Mouse (Mus musculus) telencephalon, adult 2 months (tissue): Measurements from ENCODE around the gene Hoxd10.

Experiments used
- DNase-seq: peaks from one replicate; pipeline ENCODE4 v3.0.0-alpha.2; 2011; ENCODE audit warnings: low read depth, low spot score

The Hoxd10 gene

DNA sequence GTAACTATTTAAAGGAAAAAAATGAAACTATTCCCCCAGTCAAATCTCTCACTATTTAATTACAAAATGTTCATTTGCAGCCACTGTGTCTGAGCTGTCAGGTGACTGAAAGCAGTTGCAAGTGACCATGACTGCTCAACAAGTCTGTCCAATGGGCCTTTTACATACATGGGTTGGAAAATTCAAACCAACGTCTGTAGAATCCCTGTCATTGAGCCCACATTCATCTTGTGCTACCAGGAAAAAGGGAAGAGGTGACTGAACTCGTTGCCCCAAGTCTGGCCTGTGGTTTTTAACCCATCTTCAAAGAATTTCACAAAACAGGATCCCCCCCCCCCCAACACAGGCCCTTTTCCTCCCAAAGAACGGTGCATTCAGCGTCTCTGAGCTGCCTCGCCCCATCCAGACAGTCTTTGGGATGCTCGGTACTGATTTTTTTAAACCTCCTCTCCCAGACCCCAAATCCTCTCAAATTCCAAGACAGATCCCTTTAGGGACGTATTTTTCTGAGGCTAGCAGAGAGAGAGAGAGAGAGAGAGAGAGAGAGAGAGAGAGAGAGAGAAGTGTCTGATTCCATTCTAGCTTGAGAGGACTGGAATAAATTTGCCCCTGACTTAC, 4.2 kb downstream of the Hoxd10 start:
- no peak for DNase-seq

DNA sequence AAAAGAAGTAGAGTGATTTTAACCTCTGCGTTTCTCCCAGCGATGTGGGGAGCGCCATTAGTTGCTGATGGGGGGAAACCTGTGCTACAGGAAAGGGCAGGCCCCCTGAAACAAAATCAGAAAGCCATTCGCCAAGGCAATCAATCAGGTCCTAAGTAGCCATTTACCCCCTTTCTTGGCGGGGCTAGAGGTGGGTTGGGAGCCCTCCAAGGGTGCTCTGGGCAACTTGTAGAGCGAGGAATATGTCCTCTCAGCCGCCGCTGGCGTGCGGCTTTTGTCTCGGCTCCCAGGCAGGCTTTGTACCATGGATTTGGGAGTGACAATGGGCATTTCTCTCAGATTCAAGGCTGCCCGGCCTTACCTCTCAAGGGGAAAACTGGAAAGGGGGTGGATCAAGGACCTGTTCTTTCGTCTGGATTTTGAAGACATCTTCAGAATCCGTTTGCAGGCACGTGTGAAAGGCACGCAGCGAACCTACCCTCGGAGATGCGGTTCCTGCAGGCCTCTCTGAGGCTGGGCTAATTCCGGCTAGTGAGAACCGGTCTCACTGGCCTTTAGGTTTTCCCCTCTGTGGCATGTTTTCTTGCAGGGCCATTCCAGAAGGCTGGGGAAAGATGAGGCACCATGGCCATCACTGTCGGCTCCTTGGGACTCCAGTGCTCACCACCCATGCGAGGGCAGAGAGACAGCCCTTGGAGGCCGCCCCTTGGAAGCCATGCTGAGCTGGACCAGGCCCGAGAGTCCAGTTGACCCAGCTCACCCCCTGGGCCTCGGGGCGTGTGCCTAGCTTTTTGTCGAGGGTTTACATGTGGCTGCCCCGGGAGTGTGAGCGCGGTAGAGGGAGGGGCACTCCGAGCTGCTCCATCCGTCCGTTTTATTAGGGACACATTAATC, 5.0 kb downstream of the Hoxd10 start:
- no peak for DNase-seq

DNA sequence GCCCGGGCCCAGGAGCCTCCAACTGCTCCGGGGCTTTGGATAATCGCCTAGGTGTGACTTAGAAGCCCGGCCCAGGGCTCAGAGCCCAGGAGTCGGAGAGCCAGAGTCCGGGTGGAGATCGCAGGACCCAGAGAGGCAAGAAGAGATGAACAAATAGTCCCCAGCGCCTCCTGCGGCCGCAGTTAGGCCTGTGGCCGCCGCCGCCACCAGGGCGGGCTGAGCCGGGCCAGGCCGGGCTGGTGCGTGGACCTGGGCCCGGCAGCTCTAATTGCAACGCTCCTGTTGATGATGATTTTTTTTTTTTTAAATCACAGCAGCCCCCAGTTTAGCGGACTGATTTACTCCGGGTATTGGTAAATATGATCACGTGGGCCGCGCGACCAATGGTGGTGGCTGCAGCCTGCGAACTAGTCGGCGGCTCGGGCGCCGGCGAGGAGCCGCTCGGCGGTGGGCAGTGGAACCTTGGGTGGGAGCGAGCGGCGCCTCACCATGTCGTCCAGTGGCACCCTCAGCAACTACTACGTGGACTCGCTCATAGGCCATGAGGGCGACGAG, 5.9 kb downstream of the Hoxd10 start, which contains the start of gene Hoxd9:
Hoxd9 (plus strand) TSS at position 161 of the 555 bp plus-strand sequence.
- DNase-seq: no peak

DNA sequence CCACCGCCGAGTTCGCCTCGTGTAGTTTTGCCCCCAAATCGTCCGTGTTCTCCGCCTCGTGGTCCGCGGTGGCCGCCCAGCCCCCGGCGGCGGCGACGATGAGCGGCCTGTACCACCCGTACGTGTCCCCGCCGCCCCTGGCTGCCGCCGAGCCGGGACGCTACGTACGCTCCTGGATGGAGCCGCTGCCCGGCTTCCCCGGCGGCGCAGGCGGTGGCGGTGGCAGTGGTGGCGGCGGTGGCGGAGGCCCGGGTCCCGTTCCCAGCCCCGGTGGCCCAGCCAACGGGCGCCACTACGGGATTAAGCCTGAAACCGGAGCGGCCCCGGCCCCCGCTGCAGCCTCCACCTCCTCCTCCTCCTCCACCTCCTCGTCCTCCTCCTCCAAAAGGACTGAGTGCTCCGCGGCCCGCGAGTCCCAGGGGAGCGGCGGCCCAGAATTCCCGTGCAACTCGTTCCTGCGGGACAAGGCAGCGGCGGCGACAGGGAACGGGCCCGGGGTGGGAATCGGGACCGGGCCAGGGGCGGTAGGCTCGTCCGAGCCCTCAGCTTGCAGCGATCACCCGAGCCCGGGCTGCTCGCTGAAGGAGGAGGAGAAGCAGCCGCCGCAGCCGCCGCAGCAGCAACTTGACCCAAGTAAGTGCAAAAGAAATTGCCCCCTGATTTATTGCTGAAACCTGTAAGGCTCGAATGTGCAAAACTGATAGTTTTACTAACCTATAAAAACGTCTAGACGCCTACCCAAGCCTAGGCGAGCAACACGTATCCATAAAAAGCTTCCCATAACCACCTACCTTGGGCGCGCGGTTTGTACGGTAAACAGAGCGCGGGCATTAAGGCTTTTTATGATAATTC, 6.7 kb downstream of the Hoxd10 start:
- no peak for DNase-seq

DNA sequence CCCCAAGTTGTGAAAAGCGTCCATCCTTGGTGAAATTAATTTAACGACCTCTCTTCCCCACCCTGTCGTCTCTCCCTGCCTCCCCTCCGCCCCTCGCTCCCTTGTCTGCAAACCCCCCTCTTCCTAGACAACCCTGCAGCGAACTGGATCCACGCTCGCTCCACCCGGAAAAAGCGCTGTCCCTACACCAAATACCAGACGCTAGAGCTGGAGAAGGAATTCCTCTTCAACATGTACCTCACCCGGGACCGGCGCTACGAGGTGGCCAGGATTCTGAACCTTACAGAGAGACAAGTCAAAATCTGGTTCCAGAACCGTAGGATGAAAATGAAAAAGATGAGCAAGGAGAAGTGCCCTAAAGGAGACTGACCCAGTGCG, 7.3 kb downstream of the Hoxd10 start:
- DNase-seq: no peak

DNA sequence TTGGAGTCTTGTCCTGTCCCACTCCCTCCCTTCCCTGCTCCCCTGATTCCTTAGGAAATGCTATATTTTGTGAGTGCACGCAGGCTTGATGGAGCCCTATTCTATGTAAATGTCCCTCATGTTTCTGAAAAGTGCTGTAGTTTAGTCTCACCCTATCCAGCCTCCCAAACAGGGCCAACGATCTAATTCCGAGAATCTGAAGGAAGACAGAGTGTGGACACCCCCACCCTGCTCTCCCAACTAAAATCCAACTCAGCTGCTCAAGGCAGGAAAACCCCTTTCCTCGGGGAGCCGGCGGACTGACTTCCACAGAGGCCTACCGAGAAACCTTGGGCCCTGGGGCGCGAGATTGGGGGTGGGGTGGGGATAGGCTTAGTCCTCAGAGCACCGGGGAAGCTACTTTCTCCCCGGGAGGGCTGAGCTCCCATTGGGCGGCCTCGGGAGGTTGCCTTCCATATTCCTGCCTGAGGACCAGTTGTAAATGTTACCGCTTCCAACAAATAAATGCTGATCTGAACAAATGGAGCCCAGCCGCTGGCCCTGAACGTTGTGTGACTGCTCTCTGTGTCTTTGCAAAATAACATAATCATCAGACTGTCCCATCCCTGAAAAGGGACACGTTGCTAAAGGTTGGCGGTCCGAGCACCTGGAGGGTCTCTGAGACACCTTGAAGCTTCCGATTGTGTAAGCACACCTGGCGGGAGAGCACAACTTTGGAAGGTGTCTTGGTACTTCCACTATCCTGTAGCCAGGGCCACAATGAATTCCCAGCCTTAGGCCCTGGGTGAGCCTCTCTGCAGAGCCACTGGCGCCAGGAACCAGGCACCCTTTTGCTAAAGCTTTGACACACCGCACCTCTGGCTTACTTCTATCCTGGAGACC, 8.2 kb downstream of the Hoxd10 start:
- no peak for DNase-seq

DNA sequence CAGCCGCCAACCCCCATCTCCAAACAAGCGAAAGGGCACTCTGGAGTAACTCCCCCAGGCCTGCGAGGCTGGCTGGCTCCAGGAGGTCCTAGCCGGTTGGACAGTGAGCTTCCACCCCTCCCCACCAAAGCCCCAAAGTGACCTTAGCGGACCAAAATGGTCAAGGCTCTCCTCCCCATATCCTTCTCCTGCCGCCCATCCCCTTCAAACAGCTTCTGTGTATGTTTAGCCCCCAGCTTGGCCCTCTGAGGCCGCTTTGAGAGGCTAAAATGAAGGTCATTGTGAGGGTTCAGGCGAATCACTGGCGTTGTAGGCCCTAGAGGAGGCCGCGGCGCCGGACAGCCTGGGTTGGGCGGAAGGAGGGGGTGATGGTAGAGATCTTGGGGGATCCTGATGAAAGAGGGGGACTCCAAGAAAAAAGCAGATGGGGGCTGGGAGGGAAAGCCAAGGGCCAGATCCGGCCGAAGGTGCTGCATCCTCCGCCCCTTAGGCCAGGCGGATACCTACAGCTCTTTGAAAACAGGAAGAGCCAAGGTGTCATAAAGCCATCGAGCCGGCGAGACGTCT, 8.9 kb downstream of the Hoxd10 start:
- no peak for DNase-seq

DNA sequence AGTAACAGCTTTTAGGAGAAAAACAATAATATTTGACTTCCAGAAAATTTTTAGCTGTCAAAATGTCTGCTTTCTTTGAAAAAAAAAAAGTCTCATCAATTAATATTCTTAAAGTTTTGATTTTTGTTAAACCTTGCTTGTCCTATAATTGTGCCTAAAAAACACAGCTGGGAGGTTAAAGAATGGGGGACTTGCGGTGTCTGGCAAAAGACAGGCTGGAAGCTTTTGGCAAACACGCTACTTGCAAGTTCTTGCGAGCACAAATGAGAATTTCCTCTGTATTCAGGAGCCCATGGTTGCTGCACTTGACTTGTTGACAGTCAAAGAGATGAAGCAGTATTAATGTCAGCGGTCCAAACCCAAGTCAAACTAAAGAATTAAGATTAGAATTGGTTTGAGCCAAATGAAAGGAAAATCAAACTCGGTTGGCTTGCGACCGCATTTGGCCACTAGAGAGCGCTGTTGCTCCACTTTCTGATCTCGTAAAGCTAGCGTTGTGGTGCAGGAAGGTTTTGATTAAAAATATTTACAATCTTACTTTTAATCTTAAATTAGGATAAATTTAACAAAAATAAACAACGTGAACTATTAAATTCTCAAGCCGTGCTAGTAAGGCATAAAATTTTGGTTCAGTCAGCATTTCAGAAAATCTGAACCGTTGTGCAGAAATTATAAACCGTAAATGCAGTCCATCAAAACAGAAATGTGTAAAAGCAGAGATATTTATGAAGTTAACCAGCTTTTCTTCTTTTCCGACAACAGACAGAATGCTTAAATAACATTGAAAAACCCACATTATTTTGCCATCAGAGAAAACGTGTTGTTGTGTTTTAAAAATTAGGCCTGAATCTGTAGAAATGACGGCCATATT, 10.5 kb downstream of the Hoxd10 start:
- peak; percentile 49 for DNase-seq

DNA sequence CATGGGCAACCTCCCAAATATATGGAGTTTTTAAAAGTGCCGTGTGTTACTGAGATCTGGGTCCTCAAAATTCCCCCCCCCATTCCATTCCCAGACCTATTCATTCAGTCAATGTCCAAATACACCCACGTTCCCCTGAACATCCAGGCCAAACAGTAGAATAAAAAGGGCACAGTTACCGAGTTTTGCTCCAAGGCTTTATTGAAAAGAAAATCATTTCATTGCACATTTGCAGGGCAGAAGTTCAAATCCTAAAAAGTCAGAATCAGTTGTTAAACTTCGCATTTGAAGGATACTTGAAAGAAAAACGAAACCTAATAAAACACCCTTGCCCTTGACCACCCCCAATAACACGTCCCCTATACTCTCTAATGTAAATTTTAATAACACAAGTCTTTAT, 11.1 kb downstream of the Hoxd10 start:
- no peak for DNase-seq

DNA sequence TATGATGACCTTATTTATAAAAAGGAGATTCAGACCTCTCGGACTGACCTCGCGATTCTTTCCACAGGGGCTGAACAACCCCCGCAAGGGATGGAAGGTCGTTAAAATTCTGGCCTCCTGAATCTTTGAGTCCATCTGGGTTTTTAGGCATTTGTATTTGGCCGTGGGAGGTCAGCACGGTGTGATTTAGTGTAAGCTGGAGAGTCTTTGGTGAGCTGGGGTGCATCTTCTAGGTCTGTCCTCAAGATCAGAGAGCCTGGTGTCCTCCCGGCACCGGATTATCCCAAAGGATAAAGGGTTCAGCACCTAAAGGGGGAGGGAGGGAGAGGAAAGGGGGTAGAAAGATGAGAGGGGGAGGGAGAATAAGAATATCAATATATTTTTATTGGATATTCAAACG, 11.6 kb downstream of the Hoxd10 start:
- no peak for DNase-seq

DNA sequence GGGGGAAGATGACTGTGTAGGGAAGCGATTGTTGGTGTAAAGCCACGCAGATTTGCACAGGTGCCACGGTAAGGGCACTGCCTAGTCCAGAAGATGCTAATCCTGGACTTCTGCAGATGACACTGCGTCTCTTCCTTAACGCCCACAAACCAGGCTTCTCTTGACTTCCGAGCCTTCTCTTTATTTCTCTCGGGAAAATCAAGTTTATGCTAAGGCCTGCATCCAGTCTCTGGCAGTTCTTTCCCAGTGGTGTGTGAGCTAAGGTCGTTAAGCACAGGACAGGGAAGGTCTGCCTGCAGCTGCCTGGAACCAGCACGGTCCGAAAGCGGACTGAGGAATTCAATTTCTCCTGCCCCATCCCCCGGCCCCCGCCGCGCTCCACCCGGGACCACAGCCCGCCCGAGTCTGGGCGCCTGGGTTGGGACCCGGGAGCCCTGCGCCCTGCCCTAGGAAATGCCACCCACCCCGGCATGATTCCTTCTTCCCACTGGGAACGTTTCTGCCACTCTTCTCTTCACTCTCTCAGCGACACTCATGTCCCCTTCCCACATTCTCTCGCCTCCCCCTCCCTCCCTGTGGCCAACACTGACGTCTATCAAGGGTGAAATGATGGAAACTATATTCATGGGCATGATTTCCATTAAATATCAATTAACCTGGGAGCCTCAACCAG, 12.1 kb downstream of the Hoxd10 start:
- no peak for DNase-seq

DNA sequence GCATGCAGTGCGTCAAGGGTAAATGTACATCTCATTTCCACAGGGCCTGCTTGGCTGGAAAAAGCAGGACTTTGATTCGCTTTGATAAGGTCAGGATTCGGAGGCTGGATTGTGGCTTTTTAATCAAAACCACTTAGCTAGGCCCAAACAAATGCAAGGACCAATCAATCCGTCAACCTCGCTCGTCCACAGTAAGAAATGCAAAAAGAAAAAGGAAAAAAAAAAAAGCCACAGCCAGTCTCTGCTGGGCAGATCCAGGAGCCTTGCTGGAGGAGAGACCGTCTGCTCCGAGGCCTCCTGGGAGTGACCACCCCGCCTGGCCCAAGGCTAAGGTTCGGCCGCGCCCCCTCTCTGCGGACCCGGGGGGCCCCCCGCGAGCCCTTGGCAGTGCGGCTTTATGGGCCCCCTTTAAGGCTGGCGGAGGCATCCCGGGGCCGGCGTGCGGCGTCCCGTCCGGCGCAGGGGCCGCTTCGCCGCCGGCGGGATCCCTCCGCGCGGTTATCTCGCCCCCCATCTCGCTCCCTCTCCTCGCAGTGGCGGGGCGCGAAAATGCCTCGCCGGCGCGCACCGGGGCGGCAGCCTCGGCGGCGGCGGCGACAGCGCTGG, 12.8 kb downstream of the Hoxd10 start, which contains the start of gene Hoxd8:
Hoxd8 (plus strand) TSS at position 223 of the 606 bp plus-strand sequence.
- no peak for DNase-seq

DNA sequence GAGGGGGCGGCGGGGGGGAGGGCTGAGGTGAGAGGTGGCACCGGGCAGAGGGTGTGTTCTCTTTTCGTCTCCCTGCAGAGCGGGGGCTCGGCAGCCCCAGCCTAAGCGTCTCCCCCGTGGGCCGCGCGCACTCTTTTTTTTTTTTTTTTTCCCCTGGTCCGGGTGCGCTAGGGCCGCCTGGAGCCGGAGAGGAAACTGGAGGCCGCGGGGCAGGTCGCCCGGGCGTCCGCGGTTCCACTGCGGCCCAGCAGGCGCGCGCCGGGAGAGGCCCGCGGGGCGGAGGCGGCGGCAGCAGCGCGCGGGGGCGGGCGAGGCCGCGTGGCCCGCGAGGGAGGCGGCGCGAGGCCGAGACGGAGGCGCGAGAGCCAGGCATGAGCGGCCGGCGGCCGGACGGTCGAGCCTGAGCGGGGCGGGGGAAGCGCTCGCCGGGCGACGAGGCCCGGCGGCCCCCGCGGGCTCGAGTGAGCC, 13.3 kb downstream of the Hoxd10 start:
- no peak for DNase-seq

DNA sequence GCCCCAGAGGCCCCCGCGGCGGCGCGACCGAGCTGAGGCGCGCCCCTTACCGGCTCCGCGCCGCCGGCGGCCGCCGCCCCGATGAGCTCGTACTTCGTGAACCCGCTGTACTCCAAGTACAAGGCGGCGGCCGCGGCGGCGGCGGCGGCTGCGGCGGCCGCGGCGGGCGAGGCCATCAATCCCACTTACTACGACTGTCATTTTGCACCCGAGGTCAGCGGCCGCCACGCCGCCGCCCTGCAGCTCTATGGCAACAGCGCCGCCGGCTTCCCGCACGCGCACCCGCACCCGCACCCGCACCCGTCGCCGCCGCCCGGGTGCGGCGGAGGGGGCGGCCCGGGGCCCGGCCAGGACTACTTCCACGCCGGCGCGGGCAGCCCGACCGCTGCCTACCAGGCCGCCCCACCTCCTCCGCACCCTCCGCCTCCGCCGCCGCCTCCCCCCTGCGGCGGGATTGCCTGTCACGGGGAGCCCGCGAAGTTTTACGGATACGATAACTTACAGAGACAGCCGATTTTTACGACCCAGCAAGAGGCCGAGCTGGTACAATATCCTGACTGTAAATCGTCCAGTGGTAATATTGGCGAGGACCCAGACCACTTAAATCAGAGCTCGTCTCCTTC, 13.9 kb downstream of the Hoxd10 start:
- no peak for DNase-seq

DNA sequence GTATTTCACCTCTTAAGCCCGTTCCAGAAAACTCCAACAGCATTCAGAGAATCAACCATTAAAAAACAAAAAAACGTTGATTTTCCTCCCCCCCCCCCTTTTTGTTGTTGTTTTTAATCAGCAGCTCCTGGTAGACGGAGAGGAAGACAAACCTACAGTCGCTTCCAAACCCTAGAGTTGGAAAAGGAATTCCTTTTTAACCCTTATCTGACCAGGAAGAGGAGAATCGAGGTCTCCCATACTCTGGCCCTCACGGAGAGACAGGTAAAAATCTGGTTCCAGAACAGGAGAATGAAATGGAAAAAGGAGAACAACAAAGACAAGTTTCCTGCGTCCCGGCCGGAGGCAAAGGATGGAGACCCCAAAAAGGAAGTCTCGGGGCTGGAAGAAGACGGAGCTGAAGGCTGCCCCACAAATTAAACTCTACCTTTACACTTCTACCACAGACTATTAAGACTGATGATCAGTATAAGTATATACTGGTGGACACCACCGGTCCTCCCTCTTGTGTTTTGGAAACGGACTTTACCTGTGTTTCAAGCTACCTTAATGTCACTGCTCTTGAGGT, 14.8 kb downstream of the Hoxd10 start:
- no peak for DNase-seq

DNA sequence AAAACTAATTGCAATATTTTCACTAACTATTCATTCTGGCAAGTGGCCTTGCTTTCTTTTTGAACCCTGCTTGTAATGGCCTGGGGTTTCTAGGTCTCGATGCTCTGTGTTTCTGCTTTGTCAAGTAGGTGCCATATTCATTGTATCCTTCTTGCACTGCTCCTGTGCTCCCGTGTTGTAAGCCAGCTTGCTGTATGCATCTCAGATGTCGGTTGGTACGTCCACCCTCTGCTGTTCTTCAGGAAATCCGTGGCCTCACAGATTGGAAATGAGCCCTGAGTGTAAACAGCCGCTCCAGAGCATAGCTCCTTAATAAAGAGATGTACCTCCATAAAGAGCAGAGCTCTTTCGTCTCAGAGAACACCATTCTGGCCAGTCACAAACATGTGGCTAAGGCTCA, 15.9 kb downstream of the Hoxd10 start:
- no peak for DNase-seq

DNA sequence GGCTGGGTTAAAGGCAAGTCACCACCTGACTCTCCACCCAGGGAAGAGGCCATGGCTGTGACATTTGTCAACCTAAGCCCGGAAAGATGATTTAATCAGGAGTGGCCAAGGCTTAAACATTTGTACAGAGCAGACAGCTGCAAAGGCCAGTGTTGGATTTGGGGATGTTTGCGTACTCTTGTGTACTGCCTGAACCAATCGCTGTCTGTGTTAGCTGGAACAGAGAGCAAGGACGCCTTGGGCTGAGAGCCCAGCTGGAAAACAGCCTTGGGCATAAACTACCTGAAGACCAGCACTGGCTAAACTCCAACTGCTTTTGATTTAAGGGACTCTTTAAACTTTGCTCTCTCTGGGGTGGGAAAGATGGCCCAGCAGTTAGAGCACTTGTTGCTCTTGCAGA, 17.0 kb downstream of the Hoxd10 start:
- DNase-seq: no peak
